Comparison of ENCODE assay signal across 8 mouse cellular contexts in genomic region chr4:135986943-135987710, GRCm38 (mm10). TPM values are rescaled to one million over a fixed set of nuclear protein-coding genes. Genes with fewer than 3 reads are reported as not detected.
DNase-seq lines count a peak whose midpoint lies in the region; ATAC-seq lines count a peak whose summit lies in the region.

Gene Pithd1, minus strand, starts transcription at chr4:135987264.

- peaks cover 24% of the 10 kb centered on the region for H3K4me1 ChIP-seq in heart, embryonic 13.5 days
- H3K4me1 ChIP-seq in liver, embryonic 12.5 days = peaks cover 53% of the 10 kb centered on the region
- H3K4me1 ChIP-seq in stomach, embryonic 15.5 days = peaks cover 8% of the 10 kb centered on the region; the same call in 1 of the 2 replicates

- peak within 1 kb of the TSS; percentile 91 for H3K4me3 ChIP-seq in heart, embryonic 13.5 days
- H3K4me3 ChIP-seq in liver, embryonic 12.5 days = peak within 1 kb of the TSS; percentile 95
- H3K4me3 ChIP-seq in stomach, embryonic 15.5 days (replicated peaks) = peak within 1 kb of the TSS; percentile 86

- H3K27me3 ChIP-seq in heart, embryonic 13.5 days (replicated peaks) = no peaks in the 10 kb centered on the region
- H3K27me3 ChIP-seq in liver, embryonic 12.5 days (replicated peaks) = no peaks in the 10 kb centered on the region
- no peaks in the 10 kb centered on the region for H3K27me3 ChIP-seq in stomach, embryonic 15.5 days (replicated peaks)

- H3K9ac ChIP-seq in heart, embryonic 13.5 days = peak within 1 kb of the TSS; percentile 98
- peak within 1 kb of the TSS; percentile 98 for H3K9ac ChIP-seq in liver, embryonic 12.5 days
- H3K9ac ChIP-seq in stomach, embryonic 15.5 days = peak within 1 kb of the TSS; percentile 96

- H3K27ac ChIP-seq in heart, embryonic 13.5 days (replicated peaks) = peak within 1 kb of the TSS; percentile 91
- H3K27ac ChIP-seq in liver, embryonic 12.5 days = peak within 1 kb of the TSS; percentile 95
- peak within 1 kb of the TSS; percentile 91 for H3K27ac ChIP-seq in stomach, embryonic 15.5 days

- peak; percentile 68 for ATAC-seq in erythroid progenitor cell, adult 5-6 weeks (replicated peaks; ENCODE audit: low FRiP score, poor library complexity, severe bottlenecking)
- peak; percentile 90 for ATAC-seq in heart, embryonic 13.5 days (ENCODE audit: extremely low read depth, insufficient number of reproducible peaks, low FRiP score, low TSS enrichment)
- peak; percentile 86 for ATAC-seq in liver, embryonic 12.5 days
- ATAC-seq in stomach, embryonic 15.5 days (ENCODE audit: insufficient read depth, low FRiP score, low read depth) = peak; percentile 90

- peaks cover 34% of the 10 kb centered on the region for H3K36me3 ChIP-seq in heart, embryonic 13.5 days
- H3K36me3 ChIP-seq in liver, embryonic 12.5 days = peaks cover 38% of the 10 kb centered on the region
- H3K36me3 ChIP-seq in stomach, embryonic 15.5 days = peaks cover 13% of the 10 kb centered on the region

- H3K4me2 ChIP-seq in heart, embryonic 13.5 days = peak within 1 kb of the TSS; percentile 96
- peak within 1 kb of the TSS; percentile 86 for H3K4me2 ChIP-seq in liver, embryonic 12.5 days
- H3K4me2 ChIP-seq in stomach, embryonic 15.5 days = peak within 1 kb of the TSS; percentile 90

- under 1% methylated on average over 81 of the region's 81 CpGs for WGBS in heart, embryonic 13.5 days
- WGBS in liver, embryonic 12.5 days (ENCODE audit: insufficient replicate concordance) = under 1% methylated on average over 81 of the region's 81 CpGs
- under 1% methylated on average over 71 of the region's 81 CpGs for WGBS in stomach, embryonic 15.5 days

- H3K9me3 ChIP-seq in heart, embryonic 13.5 days = 0 out of 2 replicates have a peak, but pooled peaks cover 4% of the 10 kb centered on the region
- no peaks in the 10 kb centered on the region for H3K9me3 ChIP-seq in liver, embryonic 12.5 days (replicated peaks)
- H3K9me3 ChIP-seq in stomach, embryonic 15.5 days = no peaks in the 10 kb centered on the region

- peak; percentile 98 for DNase-seq in CD4-positive helper T cell, adult 2 months (ENCODE audit: low read depth, low spot score)
- peak; percentile 78 for DNase-seq in brain, embryonic 18.5 days (ENCODE audit: low read depth, low spot score)
- peak; percentile 95 for DNase-seq in kidney, postnatal 10 days
- DNase-seq in natural killer cell, adult 2 months (ENCODE audit: low spot score in 2 of 2) = peak; percentile 92 to 93

RNA-seq across cellular contexts. Expression of gene Pithd1, which starts in this region (rescaled TPM):
- total RNA-seq in erythroid progenitor cell, adult 5-6 weeks (2015; ENCODE audit: low replicate concordance) = 85.8 and 92.6 TPM in 2 replicates
- 78.3 and 100 TPM in 2 replicates for total RNA-seq in erythroid progenitor cell, adult 5-6 weeks (2017; ENCODE audit: low replicate concordance)
- polyA plus RNA-seq in heart, embryonic 13.5 days (2015; fragmentation: Nextera tagmentation; extraction: Ambion mirVana) = 39.2 and 42.0 TPM in 2 replicates
- polyA plus RNA-seq in liver, embryonic 12.5 days (2016; fragmentation: Nextera tagmentation; extraction: Ambion mirVana) = 115 and 121 TPM in 2 replicates
- 50.3 and 55.1 TPM in 2 replicates for polyA plus RNA-seq in stomach, embryonic 15.5 days (2015; fragmentation: Nextera tagmentation; extraction: Ambion mirVana)

Comparison
In these comparisons a context has a peak if more than half of its experiments do, and no peak if none do; other contexts are left out.
1. Peak in every context shown above with its lines: DNase-seq, ATAC-seq, H3K4me3 ChIP-seq and H3K27ac ChIP-seq.